Mouse (Mus musculus) Muller cell, postnatal 12 days (primary cell): ENCODE data around the gene Mia2.

Source experiments
- DNase-seq: peaks from one replicate; pipeline ENCODE4 v3.0.0-alpha.2; 2015; ENCODE audit errors: inconsistent ontology term

Gene Mia2

GRCm38 (mm10) chr12:59104771-59105170, 9.2 kb downstream of the Mia2 start:
- no peak for DNase-seq

GRCm38 (mm10) chr12:59105914-59106313, 10.3 kb downstream of the Mia2 start:
- DNase-seq = no peak

GRCm38 (mm10) chr12:59106491-59106890, 10.9 kb downstream of the Mia2 start:
- DNase-seq = no peak

- DNase-seq = no peak
These were observed 12.3 kb downstream of the Mia2 start for GRCm38 (mm10) chr12:59107926-59108325.

DNA sequence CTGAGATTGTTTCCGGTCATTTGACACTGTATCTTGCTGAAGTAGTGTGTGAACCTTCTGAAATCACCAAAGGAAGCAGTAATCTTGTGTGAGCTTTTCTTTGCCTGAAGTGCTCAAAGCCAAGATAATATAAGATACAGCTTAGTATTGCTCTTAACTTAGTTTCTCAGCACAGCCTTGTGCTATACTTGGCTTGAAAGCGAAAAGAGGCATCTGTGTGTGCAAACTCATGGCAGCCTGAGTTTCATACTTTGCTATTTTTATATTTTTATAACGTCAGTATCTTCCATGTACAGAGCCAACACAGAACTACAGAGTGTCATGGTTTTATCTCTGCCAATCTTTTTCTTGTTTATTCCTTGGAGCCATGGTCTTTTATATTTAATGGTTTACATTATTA, 21.6 kb downstream of the Mia2 start:
- DNase-seq = no peak

GRCm38 (mm10) chr12:59125426-59125825, 29.8 kb downstream of the Mia2 start:
- no peak for DNase-seq

DNA sequence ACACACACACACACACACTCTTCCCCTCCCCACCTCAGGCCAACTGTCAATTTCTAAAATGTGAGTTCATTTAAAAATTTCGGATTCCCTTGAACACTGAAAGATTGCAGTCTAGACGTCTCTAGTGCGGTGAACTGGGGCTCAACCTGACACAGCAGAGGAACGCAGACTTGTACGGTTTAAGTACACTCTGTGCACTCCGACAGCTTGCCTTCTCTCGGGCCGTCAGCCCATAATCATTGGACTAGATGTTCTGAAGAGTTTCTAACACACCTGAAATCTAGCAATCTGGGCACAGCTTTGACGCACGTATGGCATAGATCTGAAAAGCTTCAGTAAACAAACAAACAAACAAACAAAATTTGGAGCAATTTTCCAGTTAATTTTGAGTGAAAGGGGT, 32.9 kb downstream of the Mia2 start:
- no peak for DNase-seq

GRCm38 (mm10) chr12:59129038-59129437, 33.4 kb downstream of the Mia2 start:
- peak; percentile 43 for DNase-seq

DNA sequence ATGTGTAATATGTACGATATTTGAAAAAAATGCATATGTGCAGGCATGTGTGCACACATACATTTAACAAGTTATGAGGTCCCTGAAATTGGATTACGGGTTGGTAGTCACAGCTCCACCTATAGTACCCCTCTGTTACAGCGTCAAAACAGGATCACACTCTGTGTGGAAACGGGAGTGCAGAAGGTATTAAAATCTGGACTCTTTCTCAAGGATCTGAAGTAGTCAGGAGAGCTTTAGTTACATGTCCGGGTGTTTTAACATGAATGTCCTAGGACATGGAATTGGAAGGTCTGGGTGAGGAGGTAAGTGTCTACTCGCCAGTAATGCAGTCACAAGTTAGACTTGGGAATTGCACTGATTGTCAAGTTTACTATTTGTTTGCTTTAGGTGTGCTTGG, 34.0 kb downstream of the Mia2 start:
- DNase-seq = no peak

- DNase-seq = peak; percentile 41
These were observed 34.6 kb downstream of the Mia2 start for GRCm38 (mm10) chr12:59130249-59130648.

GRCm38 (mm10) chr12:59130651-59131577, 35.3 kb downstream of the Mia2 start:
- peak; percentile 96 for DNase-seq

DNA sequence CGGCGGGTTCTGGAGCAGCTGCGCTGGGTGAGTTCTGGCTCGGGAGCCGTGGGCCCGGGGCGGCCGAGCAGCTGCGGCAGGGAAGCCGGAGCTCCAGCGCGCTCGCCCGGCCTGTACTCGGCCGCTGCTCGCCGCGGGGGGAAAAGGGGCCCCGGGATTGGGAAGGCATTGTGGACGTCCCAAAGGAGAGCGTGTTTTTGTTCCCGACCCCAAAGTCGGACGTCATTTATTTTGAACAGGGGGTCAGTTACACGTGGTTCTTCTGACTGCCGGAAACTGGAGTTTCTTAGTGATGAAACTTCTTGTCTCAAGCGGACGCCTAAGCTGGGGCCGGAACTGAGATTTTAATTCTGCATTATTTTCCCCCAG, 36.0 kb downstream of the Mia2 start:
- no peak for DNase-seq

DNA sequence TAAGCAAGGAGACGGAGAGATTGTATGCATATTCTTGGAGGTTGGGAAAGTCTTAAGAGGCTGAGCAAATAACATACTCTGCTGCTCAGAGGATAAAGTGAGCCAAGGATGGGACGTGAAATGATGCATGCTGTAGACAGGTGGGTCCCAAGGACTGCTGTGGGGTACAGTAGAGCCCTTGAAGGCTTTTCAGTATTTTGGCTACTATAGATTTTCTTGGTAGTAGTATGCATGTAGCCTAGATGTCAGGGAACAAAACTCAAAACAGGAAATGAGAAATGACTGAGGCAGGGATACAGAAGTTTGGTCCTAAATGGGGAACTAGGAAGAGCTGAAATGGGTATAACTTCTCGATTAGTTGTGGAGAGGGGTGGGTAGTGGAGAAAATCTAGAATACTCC, 36.9 kb downstream of the Mia2 start:
- DNase-seq = no peak

GRCm38 (mm10) chr12:59132940-59133339, 37.3 kb downstream of the Mia2 start:
- DNase-seq = no peak

GRCm38 (mm10) chr12:59133437-59133999, 37.9 kb downstream of the Mia2 start:
- no peak for DNase-seq

- DNase-seq = no peak
These were observed 39.5 kb downstream of the Mia2 start for GRCm38 (mm10) chr12:59135096-59135495.

DNA sequence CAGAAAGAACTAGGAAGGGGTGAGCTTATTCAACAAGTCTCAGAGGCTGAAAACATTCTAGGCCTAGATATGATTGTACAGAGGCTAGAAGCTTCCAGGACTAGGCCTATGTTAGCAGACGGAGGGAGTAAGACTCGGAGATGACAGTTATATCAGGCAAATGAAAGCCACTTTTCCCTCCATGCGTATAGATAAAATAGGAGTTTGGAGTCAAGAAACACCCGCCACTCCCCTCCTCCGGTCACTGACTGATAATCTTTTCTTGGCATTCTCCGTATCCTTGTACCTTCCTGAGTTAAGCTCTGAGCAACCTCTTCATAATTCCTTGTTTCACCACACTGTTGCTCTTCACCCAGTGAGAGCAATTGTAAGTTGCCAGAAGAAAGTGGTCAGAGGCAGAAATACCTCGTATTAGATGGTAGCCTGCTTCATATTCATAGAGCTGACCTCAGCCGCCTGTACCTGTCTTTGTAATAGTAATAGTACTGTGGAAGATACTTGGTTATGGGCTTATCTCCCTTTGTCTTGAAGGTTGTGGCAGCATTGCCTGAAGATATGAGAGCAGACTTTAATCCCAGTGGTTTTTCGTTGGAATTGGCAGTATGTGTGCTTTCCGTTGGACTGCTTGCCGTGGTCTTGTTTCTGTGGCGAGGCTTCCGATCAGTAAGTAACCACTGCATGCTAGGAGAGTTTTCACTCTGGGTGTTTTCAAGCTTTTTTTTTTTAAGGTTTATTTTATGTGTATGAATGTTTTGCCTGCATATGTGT, 40.1 kb downstream of the Mia2 start:
- no peak for DNase-seq

DNA sequence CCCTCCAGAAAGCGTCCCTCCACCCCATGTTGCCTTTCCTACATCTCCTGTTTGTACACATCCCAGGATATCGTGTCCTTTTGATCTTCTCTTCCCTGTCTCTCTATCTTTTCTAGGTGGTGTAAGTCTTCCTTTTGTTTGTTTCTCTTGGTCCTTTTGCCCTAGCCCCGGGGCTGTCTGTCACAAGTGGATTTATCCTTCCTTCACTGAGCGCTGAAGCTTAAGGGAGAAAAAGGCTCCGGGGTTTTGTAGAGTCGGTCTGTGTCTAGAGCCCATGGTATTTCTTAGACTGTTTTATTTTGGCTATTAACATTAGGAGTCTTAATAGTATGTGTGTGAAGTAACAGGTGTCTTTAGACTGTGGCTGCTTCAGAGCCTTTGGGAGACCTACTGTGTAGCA, 41.4 kb downstream of the Mia2 start:
- no peak for DNase-seq

GRCm38 (mm10) chr12:59139372-59139771, 43.8 kb downstream of the Mia2 start:
- DNase-seq = no peak

DNA sequence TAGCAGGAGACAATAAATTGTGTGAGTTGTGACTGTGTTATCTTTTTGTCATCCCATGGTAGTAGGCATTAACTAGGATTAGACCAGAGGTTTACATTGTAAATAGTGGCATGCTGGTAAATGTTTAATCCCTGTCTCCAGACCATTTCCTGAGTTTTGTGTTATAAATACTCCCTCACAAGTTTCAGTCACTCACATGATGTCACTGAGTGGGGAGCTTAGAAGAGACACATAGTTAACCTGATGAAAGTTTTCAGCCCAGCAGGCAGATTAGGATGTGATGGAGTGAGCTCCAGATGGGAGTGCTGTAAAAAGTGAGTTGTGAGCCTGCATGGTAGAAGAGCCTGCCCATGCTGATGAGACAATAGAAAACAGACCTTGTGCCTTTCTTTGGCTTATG, 49.5 kb downstream of the Mia2 start:
- DNase-seq = no peak

GRCm38 (mm10) chr12:59149691-59150090, 54.1 kb downstream of the Mia2 start:
- DNase-seq = no peak

GRCm38 (mm10) chr12:59161091-59161490, 65.5 kb downstream of the Mia2 start:
- DNase-seq = no peak

DNA sequence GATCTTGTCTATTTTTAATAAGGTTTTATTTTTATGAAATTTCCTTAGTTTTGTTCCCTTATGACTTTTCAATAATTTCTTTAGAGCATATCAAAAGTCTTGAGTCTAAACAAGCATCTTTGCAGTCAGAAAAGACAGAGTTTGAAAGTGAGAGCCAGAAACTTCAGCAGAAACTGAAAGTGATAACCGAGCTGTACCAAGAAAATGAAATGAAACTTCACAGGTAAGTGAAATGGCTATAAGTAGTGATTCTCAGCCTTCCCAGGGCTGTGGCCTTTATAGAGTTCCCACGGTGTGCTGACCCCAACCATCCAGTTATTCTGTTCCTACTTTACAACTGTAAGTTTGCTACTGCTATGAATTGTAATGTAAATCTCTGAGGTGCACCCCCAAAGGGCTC, 67.2 kb downstream of the Mia2 start:
- DNase-seq = no peak
